Mouse (Mus musculus) CD4-positive, CD25-positive, alpha-beta regulatory T cell, adult 4 months (primary cell): Measurements from ENCODE around the gene Rpgr. TPM values are rescaled to one million over a fixed set of nuclear protein-coding genes. Genes with fewer than 3 reads are reported as not detected.

Experiments
- ATAC-seq: one replicate; pipeline ENCODE4 v1.8.0; 2017
- polyA plus RNA-seq, 2 experiments: library from polyadenylated mRNA; unstranded; fragments of 100-300 nt; shearing (Covaris generic); gene quantifications; one replicate each; pipeline ENCODE4 v1.2.1; 2017

The Rpgr gene
- polyA plus RNA-seq, 2 experiments from 2014 or later = 2.8 to 4.4 TPM

- ATAC-seq = no peak
Observed at GRCm38 (mm10) chrX:10071529-10071928, 145.2 kb downstream of the Rpgr start.

DNA sequence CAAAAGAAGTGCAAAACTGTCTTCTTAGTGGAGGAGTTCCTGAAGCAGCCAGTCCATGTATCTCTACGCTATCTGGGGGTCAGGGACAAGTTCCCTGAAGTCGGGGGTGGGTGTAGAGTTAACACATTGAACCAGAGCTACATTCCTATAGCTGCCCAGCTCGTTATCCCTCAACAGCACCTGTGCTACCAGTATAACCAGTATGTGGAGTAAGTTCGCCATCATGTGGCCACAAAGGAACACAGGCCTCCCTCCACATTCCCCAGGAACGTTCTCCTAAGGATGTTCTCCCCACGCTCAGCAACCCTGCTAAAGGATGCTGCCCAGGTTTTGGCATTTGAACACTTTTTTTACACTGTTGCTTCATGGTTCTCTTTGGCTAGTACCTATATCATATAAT, 146.0 kb downstream of the Rpgr start:
- ATAC-seq = no peak

DNA sequence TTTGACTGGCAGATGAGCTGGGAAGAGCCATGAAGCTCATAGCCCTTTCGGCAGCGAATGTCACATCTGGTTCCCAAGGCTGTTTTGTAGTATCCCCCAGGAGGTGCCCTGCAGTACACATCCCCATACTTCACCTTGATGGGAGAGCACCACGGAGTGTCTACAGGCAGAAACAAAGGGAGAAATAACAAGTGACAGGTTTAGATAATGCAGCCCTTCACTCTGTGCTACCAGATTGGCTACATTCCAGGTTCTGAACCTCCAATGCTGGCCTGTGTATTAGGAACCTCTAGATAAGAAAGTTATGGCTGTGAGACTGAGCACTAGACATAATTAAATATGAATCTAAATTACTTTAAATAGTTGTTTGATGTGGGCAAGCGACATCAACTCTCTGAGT, 147.3 kb downstream of the Rpgr start:
- ATAC-seq = no peak

- ATAC-seq = no peak
Observed at GRCm38 (mm10) chrX:10063781-10064180, 152.9 kb downstream of the Rpgr start.

- no peak for ATAC-seq
Observed at GRCm38 (mm10) chrX:10063361-10063760, 153.4 kb downstream of the Rpgr start.

DNA sequence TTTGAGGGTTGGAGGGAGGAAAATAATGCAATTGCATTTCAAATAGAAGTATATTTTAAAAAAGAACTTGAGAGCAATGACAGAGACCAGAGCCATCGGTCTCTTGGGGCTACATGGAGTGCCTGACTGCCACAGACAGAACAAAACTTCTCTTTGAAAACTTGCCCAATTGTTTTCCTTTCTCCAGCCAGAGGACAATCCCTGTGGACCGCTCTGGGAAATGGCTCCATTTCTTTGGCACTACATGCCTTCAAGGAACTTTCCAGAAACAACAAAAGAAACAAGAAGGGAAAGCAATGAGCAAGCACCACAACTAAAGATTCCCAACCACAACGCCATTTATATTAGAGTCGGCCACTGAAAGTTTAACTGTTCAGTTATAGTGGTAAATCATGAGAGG, 154.5 kb downstream of the Rpgr start:
- ATAC-seq = no peak

- ATAC-seq = no peak
Observed at GRCm38 (mm10) chrX:10034666-10035065, 182.1 kb downstream of the Rpgr start.

Other genes starting within 250 kb of the Rpgr start
- gene Srpx, start 99.2 kb downstream of the Rpgr start, polyA plus RNA-seq = not detected
- gene Otc, start 35.4 kb upstream of the Rpgr start, polyA plus RNA-seq = not detected